Mouse (Mus musculus) left cerebral cortex, adult 18-20 months (tissue): ENCODE measurements around the gene Zbtb44. TPM values are rescaled to one million over a fixed set of nuclear protein-coding genes. Genes with fewer than 3 reads are reported as not detected.
A peak's percentile ranks its signal among the peaks of the same experiment; 100 is the strongest.
"Not testable (repeated sequence)": the region's sequence is repeated elsewhere in the genome, so short reads cannot be mapped to it uniquely, and the experiment has no call there.

Experiments used
- DNase-seq, 2 experiments: peaks; one replicate each; pipeline ENCODE4 v3.0.0; 2021 to 2022; ENCODE audit warnings: low spot score in 2 of 2, mixed read lengths in 1 of 2
- long read RNA-seq, 2 experiments: library from polyadenylated mRNA; stranded (forward); transcript quantifications; one replicate each; pipeline ENCODE4 v2.0.0; 2021
- total RNA-seq, 2 experiments: library from RNA; stranded (reverse); gene quantifications; 2 replicates each; pipeline ENCODE4 v1.2.3; 2021

Gene Zbtb44
- 10 to 100 TPM; 41.3 to 43.5 TPM for total RNA-seq
- long read RNA-seq, experiment 1, full-length matches to known transcripts = 4 of 10 reads
- long read RNA-seq, experiment 1, partial matches to known transcripts = 1 of 10 reads
- long read RNA-seq, experiment 1, other reads (novel, unspliced or antisense) = 5 of 10 reads
- long read RNA-seq, experiment 2, full-length matches to known transcripts = 2 of 5 reads
- long read RNA-seq, experiment 2, partial matches to known transcripts = 1 of 5 reads
- long read RNA-seq, experiment 2, other reads (novel, unspliced or antisense) = 2 of 5 reads

DNA sequence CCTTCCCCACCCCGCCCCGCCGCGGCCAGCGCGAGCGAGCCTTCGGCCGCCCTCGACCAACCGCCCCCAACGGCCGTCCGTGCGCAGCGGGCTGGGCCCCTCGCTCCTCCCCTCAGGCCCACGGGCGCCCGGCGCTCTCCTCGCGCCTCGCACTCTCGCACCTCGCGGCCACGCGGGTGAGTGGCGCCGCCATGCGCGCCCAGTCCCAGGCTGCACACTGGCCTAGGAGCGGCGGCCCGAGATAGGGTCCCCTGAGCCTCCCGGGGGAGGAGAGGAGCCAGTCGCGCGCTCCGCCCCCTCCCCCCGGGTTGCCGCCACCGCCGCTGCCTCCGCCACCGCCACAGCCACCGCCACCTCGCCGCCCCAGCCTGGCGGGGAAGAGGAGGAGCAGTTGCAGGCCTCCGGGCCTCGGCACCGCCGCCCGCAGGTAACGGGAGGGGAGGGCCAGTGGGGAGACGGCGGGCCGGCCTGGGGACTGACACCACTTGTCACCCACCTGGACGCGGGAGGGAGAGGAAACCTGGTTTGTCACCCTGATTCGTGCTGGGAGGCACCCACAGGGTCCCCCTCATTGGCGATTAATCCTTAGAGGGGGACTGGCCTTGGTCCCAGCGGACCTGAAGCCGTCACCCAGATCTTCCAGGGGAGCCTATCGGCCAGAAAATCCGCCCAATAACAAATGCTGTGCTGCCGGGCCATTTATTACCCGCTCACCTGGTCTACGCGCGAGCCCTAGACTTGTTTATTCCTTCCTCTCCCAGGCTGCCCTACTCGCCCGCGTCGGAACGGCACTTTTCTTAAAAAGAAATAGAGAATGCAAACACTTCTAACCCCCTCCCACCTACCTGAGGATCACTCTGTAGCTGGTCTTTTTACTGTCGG is at the start of gene Zbtb44:
Zbtb44 (plus strand) TSS at position 113 of the 882 bp plus-strand sequence.
- DNase-seq = peak; percentile 51 to 64

DNA sequence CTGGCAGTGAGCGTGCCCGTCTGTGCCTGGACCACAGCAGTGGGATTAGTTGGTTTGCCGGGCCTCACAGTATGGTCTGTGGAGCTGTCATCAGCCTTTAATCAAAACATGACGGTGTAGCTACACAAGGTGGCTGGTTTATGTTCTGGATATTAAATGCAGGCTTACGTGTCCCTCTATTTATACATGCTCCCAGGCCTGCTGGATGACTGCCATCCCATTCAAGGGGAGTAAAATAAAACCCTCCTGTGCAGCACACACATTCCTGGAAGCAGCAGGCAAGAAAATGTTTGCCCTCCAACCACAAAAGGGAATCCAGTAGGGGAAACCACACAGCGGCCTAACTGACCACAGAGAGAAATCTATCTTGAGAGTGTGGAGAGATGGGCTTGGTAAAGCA is 44.7 kb upstream of the Zbtb44 start:
- DNase-seq = no peak

DNA sequence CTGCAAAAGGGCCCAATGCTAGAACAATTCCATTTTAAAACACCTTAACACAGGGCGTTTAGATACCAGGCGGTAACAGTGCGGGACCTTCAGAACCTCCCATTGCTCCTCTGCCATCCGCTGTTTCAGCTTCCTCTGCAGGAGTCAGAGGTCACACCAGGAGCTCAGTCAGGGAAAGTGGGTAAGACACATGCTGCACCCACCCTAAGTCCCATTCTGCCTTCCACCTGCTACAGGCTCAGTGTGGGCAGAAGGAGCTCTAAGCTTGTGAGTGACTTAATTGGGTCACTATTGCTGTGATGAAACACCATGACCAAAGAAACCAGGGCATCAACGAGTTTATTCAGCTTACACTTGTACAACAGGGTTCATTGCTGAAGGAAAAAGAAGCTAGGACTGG is 37.3 kb upstream of the Zbtb44 start:
- DNase-seq = no peak

DNA sequence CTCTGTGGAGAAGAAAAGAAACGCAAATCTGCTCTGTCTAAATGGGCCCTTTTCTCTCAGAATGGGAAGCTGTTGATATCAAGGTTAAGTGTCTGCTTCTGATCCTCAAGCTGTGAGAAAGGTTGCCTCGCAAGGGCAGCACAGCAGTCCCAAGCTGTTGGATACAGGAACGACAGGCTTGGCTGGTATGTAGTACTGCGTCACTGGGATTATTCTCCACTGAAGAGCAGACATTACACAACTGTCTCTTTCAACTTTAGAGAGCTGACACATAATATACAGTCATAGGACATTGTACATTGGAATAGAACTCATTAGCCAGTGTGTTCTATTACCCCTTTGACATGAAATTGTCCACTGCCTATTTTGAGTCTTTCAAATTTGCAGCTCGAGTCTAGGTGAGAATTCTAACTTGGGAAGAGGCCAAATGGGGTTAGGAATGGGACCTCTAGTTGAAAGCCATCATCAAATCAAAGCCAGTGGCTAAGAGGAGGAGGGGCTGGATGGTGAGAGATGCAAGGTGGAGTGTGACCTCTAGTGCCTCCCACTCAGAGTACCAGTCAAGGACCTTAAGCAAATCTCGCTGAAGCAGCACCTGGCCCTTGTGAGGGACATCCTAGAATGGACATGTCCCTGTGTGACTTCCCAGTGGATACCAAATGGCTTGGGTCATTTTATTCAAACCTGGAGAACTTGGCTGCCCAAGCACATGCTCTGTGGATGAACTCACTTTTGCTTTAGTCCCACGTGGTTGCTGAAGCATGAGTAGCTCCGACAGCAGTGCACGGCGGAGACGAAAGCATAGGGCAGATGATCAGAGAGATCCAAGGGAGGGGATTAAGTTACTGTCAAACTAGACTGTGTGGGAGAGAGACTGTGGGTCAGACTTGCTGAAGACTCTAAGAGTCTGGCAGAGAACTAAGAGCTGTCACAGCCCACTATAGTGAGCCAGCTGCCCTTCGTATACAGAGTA is 33.6 kb upstream of the Zbtb44 start:
- no peak for DNase-seq

DNA sequence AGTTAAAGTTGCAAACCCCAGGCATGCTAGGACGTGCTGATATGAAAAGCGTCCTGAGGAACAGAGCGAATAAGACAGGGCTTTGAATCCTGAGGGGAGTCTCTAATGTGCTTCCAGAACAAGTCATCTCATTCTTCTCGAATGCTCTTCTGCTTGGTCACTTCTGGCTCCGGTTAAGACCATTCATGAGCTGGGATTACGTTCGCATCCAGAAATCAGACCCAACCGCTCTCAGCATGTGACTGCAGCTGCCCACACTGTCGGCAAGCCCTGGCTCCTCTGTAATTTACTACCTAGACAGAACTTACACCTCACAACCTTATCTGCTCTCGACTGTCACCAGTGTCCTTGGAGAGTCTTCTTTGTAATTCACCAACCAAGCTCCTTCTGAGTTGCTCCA is 29.8 kb upstream of the Zbtb44 start:
- DNase-seq = no peak

DNA sequence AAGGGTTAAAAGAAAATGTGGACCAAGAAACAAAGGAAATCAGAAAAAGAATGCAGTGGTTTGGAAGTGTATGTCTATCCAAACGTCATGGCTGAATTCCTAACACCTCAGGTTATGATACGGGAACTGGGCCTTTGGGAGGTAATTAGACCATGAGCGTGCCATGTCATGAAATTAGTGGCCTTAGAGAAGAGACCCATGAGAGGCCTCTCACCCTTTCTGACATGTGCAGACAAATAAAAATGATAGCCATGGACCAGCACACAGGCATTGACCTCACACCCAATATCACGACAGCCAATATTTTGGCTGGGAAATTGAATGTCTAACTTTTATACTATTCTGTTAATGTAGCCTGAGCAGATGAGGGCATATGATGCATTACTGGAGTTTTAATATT is 27.9 kb upstream of the Zbtb44 start:
- no peak for DNase-seq

DNA sequence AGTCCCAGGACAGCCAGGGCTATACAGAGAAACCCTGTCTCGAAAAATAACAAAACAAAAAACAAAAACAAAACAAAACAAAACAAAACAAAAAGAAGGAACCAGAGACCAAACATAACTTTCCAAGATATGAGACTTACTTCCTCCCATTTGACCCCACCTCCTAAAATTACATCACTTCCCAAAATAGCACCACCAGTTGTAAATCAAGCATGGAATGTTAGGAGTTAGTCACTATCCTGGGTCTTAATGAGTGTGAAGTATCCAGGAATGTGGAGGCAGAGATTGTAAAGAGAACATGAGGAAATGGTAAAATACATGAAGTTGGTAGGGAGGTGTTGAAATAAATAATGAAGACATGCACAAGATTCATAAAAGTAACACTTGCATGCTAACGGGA is 21.1 kb upstream of the Zbtb44 start:
- DNase-seq = no peak

DNA sequence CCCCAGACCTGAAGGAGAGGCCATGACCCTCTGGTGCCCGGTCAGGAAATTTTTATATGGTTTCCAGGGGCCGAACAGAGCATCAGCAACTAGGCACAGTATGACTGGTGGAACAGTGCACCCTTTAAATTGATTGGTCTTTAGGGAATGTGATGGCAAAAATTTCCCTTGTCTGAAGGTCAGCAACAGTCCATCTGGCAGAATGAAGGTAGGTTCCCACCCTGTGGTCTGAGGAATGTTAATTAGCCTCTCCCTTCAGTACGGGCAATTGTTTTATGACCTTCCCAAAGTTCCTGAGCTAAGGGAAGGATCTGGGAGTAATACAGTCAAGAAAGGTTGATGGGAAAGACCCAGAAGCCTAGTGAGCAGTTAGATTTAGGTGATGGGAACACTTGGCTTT is 20.4 kb upstream of the Zbtb44 start:
- DNase-seq = no peak

DNA sequence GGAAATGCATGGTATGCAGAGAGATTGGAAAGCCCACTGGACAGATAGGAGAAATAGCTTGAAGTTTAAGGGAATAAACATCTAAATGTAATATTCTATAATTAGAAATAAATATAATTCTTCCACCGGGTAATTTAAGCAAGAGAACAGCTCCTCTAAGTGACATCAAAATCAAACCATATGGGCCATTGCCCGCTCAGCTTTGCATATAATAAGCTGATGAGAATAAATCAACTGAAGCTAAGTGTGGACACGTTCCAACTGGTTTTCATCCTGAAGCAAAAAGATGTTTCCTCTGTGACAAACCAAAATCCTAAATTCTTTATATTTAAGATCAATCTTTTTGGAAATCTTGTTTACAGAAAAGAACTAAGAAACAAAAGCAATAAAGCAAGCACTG is 19.7 kb upstream of the Zbtb44 start:
- DNase-seq = no peak

DNA sequence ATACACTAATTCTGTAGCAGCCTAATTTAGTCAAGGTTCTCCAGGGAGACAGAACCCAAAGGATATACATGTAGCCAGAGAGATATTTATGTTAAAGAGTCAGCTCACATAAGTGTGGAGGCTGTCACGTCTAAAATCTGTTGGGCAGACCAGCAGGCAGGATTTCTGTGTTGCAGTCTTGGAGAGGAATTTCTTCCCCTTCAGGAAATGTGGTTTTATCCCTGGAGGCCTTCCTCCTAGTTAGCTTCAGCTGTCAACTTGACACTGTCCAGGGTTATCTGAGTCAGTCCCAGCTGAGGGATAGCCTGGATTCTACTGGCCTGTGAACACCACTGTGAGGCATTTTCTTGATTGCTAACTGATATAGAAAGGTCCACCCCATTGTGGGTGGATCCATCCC is 18.9 kb upstream of the Zbtb44 start:
- no peak for DNase-seq

DNA sequence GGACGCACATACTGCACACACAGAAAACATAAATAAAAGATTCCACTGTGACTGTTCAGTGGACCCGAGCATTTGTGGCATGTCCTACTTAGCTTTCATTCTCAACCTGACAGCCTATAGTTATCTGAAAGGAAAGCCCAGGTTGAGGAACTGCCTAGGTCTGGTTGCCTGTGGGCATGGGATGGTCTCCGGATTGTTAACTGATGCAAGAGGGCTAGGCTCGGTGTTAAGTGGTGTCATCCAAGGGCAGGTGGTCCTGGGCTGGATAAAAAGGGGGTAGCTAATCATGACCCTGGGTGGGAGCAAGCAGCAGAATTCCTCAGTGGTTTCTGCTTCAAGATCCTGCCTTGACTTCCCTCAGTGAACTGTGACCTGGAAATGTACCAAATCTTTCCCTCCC is 17.8 kb upstream of the Zbtb44 start:
- no peak for DNase-seq

DNA sequence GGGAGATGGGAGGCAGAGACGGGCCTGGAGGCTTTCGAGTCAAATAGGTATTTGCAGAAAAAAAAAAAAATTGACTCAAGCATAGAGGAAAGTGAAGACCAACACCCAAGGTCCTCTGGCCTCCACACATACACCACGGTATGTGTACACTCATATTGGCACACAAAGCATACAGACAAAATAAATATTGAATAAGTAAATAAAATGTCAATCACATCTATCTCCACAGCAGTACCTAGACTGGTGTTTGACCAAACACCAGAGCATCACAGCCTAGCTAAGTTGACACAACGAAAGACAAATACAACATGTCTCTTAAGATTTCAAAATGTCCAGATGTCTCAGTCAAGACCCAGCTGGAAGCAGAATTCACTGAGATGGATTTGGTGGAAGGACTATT is 17.0 kb upstream of the Zbtb44 start:
- no peak for DNase-seq

DNA sequence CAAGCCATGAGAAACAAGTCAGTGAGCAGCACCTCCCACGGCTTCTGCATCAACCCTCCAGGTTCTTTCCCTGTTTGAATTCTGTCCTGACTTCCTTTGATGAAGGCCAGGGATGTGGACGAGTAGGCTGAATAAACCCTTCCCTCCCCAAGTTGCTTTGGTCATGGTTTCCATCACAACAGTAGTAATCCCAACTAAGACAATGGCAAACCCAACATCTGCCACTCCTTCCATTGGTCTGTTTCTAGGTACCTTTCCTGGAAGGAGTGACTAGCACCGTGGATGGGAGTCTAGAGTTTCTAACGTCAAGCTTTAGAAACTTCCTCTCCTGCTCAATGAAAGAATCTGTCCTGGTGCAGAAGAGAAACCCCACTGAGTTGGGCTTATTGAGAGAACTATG is 12.8 kb upstream of the Zbtb44 start:
- DNase-seq = no peak

DNA sequence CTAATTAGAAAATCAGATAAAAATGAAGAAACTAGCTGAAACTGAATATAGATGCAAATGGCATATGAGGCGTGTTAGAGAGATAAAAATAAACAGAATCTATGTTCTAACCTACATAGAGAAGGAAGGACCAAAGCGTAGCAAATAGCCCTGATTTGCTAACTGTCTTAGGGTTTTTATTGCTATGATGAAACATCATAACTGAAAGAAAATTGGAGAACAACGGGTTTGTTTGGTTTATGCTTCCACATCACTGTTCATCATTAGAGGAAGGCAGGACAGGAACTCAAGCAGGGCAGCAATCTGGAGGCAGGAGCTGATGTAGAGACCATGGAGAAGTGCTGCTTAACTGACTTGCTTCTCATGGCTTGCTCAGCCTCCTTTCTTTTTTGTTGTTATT is 12.3 kb upstream of the Zbtb44 start:
- DNase-seq = no peak

DNA sequence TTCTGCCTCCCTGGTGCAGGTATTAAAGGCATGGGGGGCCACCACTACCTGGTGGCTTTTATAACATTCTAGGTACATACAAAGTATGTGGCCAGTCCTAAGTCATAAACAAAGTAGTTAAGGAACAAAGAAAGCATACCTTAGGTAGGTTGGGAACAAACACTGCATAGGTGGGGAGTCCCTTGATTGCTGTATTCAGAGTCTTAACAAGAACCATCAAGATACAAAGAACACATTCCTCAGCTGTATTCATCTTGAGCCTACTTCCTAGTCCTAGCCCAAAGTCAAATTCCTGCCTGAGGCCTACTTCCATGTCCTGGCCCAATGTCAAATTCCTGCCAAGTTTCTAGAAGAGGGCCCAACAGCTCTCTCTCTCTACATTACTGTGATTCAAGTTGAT is 11.7 kb upstream of the Zbtb44 start:
- DNase-seq = no peak

DNA sequence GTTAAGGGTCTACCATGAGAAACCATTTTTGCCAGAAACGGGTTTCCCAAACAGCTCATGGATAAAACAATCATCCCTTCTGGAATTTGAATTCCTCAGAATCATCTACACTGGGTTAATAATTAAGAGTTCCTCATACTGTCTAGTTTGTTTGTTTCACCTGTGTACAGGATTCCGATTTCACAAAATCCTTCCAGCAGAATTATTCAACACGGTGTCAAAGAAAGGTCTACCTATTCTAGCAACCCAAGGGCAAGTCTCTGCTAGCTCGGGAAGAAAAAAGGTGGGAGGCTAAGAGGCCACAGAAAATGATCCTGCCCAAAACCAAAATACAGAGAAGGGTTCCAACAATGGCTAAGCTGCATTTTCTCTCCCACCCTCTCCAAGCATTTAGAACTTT is 2.2 kb upstream of the Zbtb44 start:
- no peak for DNase-seq

DNA sequence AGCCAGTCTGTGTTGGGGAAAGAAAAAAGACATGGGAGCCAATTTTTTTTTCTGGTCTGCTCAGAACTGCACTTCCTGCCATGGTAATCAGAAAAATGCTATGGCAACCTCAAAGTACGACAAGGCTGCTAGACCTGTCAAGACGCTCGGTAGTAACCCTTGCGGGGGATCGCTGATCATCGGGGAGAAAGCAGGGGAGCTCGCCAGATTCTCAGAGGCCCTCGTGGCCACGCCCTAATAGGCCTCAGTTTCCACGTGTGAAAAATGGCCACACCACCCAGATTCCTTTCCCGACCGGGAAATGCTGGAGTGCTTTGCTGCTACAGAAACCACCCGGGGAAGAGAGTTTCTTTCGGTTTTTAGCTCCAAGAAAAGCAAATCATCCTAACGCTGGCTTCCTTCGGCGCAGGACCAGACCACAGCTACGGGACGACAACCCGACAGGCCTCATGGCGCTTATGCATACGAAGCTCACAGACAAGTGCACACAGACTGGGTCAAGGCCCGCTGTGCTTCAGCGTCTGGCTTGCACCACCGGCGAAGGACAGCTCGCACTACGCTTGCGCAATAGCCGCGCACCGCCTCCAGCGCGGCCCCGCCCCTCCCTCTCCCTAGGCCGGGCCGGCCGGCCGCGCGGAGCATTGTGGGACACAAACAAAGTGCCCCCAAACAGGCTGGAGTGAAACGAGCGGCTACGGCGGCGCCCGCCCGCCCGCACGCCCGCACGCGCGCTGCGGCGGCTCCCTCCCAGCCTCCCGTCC is 513 bp upstream of the Zbtb44 start:
- peak; percentile 96 to 97 for DNase-seq

DNA sequence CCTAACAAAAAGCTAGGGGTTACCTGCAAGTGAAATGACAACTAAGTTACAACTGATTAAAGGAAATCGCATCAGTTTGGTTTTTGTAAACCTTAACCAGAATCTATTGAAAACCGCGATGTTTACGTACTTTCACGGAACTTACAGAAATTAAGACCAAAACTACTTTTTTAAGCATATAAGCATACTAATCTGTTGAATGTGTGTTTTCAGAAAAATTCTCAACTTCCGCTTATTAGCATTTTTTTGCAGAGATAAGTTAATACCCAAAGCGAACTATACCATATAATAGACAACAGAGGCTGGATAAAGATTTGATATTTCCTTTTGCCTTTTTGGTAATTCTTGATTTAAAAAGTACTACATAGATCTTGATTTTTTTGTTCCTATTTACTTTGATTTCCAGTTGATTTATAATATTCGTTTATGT is 985 bp downstream of the Zbtb44 start:
- no peak for DNase-seq

DNA sequence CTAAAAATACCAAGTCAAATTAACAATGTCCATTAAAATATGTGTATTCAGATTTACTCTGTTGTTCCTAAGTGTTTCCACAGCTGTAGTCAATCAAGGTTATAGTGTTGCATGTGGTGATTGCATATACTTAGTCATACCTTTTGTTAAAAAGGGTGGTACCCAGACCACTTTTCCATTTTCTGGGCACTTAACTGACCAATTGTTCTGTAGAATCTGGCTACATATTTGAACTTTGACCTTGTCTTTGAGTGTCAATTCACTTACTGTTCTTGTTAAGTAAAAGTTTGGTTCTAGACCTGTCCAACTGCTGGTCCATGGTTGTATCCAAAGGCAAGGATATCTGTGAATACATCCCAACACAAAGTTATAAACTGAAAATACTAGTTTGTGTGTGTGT is 2.1 kb downstream of the Zbtb44 start:
- DNase-seq = no peak

DNA sequence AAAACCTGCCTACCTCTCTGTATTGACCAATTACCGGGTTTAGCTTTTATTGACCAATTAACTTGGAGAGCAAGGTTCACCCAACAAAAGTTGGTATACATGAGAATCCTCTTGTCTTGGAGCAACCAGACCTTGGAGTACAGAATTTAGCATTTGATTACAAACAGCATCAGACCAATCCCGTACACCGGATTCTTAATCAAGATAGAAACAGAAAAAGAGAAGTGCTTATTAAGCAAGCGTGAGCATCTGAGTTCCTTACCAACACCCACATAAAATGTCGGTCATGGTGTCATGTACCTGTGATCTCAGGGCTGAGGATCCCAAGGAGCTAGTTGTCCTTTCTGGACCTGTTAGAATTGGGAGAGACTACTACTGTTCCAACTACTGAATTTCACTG is 19.8 kb downstream of the Zbtb44 start:
- no peak for DNase-seq

DNA sequence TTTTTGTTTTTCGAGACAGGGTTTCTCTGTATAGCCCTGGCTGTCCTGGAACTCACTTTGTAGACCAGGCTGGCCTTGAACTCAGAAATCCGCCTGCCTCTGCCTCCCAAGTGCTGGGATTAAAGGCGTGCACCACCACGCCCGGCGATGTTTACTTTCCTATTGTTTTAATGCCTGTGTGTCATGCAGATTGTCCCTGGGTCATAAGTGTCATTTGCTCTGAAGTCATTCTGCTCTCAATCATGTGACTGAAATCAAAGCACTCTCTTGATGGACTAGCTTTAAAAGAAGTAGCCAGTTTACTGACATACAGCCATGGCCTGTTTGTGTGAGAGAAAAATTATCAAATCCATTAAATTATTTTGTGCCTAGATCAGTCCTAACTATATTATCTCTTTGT is 21.1 kb downstream of the Zbtb44 start:
- not testable (repeated sequence) for DNase-seq
